Mouse (Mus musculus): Measurements from ENCODE around the gene Ranbp3.

DNA sequence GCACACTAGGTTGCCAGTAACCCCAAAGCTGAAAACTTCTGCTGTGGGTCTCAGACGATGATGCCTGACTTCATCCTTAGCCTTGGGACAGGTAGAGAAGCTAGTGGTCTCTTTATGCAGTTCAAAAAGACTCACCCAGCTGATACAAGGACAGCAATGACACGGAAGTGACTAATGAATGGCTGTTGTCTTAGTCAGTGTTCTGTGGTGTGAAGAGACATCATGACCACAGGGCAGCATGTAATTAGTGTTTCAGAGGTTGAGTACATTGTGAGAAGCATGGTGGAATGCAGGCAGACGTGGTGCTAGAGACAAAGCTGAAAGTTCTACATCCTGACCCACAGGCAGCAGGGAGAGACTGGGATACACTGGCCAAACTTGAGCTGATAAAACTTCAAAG is 5.5 kb upstream of the Ranbp3 start:
- TF ChIP-seq POLR2A (IDR thresholded peaks at IDR 0.05; ENCODE audit: borderline replicate concordance, extremely low read depth, low read depth, low read length), result no peak
- TF ChIP-seq CTCF (IDR thresholded peaks at IDR 0.05; ENCODE audit: insufficient read depth, low read length), result no peak
